Mouse (Mus musculus): ENCODE measurements at regions not wholly inside any gene's neighbourhood (a gene's known extent, or its start where the extent isn't known, plus 50 kb on each side); places are given as distances from the start of the nearest gene placed in this dataset.

DNA sequence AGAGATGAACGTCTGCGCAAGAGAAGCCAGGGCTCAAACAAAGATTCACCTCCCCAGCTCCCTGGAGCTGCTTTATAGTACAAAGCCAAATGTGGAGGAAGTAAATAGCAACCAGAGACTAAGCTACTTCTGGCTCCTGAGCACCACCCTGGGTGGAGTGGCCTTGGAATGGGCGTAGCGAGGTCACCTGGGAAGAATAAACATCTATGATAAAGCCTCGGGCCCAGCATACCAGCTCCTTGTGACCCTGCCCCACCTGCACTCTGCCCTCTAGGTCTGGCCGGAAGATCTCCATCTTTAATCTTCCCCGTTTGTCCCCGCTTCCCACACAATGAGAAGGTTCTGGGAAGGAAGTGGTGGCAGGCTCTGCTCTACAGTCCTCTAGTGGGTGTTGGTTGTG is 61.0 kb upstream of the Ptpn3 start:
- ATAC-seq = no peak

DNA sequence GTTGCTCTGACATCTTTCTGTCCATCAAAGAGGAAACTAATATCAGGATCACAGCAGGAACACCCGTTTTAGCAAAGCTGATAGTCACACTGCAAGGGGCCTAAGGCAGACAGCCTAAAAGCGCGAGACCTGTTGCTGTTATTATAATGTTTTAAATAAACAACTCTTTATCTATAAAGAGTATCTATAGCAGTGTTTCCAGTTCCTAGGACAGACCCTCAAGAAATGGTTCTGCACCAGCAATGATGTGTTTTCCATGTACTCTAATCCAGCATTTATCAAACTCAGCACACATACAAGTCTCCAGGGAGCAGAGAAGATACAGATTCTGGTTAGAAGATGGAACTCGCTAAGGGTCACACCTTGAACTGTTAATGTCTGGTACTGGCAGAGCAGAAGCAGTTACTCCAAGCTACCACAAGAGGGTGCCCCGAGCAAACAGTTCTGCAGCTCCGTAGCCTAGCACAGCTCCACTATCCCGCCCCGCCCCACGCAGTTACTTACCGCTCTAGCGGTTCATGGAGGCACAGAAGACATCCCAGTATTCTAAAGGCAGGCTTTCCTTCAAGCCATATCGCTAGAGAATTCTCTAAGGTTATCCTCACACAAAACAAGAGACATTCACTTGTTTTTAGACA is 64.2 kb upstream of the Palm2 start:
- peak; percentile 71 for ATAC-seq

DNA sequence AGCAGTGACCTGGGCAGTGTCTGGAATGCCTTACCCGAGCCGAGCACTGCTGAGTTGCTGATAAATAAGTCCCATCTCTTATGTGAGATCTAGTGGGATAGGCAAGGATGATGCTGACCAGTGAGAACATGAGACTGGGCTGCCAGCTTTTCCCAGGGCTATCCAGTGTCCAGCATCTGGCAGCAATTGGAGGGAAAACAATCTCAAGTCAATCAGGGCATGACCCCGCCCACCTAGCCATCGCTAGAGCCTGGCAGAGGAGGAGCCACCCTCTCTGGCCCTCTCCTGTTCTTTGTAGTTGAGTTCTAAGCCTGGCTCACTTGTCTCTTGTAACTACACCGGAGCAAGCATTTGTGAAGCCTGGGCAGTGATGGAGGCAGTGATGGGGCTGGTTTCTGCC is 56.2 kb upstream of the Palm2 start:
- ATAC-seq = no peak

DNA sequence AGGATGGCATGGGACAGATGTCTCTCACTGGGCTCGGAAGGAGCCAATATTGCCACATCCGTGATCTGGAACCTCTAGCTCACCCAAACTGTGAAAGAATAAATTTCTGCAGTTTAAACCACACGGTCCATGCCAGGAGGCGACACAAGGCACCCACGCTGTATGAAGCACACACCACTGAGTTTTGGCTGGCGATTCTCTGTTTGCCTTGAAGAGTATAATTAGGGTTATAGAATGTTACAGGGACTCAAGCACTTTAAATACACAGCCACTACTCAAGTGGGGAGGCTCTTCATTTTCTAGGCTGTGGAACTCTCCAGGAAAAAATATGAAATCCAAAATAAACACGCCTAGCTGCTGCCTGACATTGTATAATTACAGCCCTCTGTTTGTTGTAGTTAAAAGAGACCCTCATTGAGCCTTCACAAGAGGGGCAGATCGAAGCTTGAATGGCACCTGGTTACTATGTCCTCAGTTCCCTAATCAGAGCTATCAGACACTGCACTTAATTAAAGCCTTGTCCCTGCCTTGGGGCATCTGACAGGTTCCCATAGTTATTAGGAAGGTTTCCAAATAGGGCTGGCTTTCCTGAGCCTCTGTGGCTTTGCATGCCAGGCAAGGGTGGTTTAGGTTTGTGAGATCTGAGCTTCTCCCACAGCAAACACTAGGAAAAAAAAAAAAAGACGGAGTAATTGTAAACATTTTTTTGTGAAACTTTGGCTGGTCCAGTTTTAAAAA is 53.8 kb upstream of the Palm2 start:
- no peak for ATAC-seq

DNA sequence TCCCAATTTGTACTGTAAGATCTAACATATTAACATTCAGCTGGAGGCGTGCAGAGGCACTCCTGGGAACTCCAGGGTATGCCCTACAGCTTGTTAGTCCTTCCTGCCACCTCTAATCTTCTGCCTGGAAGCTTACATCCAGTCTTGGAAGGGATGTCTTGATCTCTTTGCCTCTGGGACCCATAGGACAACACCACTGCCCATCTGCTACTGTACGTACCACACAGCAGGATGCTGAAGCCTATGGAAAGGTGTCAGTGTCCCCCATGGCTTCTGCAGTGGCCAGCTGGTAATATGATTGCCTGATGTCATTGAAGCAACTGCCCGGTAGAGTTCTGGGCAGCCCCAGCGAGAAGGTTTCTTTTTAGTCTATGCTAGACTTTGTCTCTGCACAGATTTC is 52.7 kb upstream of the Palm2 start:
- ATAC-seq = no peak

Measured in CD4-positive, CD25-positive, alpha-beta regulatory T cell, adult 4 months (primary cell).